Mouse (Mus musculus): ENCODE measurements around the gene Ly6g5c.

DNA sequence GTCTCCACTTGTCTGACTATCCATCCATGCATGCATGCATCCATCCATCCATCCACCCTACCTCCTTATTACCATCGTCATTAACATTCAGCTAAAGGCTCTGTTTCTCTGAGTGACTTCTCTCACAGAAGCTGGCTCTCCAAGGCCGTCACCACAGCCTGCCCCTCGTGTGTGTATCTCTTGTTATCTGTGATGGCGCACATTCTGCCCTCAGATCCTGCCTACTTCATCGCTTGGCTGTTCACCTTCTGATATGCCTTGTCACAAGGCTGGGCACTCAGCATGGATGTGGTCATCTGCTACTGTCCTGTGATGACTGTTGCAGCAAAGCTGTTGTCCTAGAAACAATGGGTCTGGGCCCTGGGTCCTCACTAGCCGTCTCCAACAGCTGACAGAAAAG is 3.3 kb upstream of the Ly6g5c start:
- TF ChIP-seq FLI1 (IDR thresholded peaks at IDR 0.05; ENCODE audit: low read length) (no peak), GATA1 (IDR thresholded peaks at IDR 0.05; ENCODE audit: borderline replicate concordance, low read length) (no peak)

Measured in megakaryocyte, embryonic 14.5 days (primary cell).